Mouse (Mus musculus): Measurements from ENCODE around the gene Tfdp1.
A peak's percentile ranks its signal among the peaks of the same experiment; 100 is the strongest.

The Tfdp1 gene

GRCm38 (mm10) chr8:13352601-13353000, 14.1 kb downstream of the Tfdp1 start:
- no peak for DNase-seq (ENCODE audit: low read depth, low spot score)

GRCm38 (mm10) chr8:13353155-13353833, 14.7 kb downstream of the Tfdp1 start:
- no peak for DNase-seq (ENCODE audit: low read depth, low spot score)

DNA sequence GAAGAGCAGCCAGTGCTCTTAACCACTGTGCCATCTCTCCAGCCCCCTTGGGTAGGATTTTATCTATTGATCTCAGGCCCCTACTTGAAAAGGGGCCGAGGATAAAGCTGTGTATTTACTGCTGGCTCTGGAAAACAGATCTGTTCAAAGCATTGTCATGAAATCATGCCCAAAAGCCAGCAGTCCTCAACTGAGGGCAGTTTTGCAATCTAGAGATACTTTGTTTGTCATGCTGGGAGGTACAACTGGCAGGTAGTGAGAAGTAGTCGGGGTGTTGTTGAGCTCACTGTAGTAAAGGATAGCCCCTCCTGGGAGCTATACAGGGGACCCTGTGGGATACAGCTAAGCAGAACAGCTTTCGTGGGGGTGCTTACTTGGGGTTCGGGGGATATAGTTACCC, 15.3 kb downstream of the Tfdp1 start:
- no peak for DNase-seq (ENCODE audit: low read depth, low spot score)

- no peak for DNase-seq (ENCODE audit: low read depth, low spot score)
Measured at GRCm38 (mm10) chr8:13356221-13356620, 17.7 kb downstream of the Tfdp1 start.

DNA sequence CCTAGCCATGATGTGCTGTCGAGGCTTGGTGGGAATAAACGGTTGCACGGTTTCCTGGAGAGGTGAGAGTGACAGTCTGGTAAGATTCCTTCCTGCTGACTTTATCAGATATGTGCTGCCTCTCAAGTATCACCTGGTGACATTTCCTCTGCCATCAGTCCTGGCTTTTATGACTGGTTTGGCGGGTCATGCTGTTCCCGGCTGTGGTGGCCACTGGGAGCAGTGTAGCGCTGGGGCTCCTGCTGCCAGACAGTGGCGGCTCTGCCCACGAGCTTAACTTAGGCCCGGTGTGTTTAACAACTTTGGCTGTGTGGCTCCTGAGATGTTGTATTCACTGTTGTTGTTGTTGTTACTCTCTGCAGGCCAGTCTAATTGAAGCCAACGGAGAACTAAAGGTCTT, 18.1 kb downstream of the Tfdp1 start:
- DNase-seq (ENCODE audit: low read depth, low spot score) = no peak

- no peak for DNase-seq (ENCODE audit: low read depth, low spot score)
Measured at GRCm38 (mm10) chr8:13360213-13360612, 21.7 kb downstream of the Tfdp1 start.

GRCm38 (mm10) chr8:13361865-13362264, 23.3 kb downstream of the Tfdp1 start:
- DNase-seq (ENCODE audit: low read depth, low spot score) = no peak

DNA sequence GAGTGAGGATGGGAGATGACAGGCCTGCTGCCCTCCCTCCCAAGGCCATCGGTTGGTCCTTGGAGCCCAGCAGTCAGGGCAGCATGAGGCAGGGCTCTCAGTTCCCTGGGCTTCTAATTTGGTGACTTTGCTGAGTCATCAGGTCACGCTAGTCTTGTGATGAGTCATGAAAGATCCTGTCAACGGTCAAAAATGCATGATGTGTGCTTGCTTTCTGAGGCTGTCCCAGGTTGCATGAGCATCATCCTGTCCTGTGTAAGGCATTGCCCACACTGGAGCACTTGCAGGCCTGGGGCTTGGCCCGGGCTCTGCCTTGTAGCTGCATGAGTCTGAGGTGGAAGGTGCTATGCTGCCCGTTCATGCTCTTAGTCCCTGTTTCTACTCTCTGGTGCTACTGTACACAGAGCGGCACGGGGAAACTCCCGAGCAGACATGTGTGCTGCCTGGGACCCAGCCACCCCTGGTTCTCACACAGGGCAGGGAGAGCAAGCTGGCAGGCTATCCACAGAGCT, 34.7 kb downstream of the Tfdp1 start:
- DNase-seq (ENCODE audit: low read depth, low spot score) = no peak

- DNase-seq (ENCODE audit: low read depth, low spot score) = no peak
Measured at GRCm38 (mm10) chr8:13381630-13382029, 43.1 kb downstream of the Tfdp1 start.

DNA sequence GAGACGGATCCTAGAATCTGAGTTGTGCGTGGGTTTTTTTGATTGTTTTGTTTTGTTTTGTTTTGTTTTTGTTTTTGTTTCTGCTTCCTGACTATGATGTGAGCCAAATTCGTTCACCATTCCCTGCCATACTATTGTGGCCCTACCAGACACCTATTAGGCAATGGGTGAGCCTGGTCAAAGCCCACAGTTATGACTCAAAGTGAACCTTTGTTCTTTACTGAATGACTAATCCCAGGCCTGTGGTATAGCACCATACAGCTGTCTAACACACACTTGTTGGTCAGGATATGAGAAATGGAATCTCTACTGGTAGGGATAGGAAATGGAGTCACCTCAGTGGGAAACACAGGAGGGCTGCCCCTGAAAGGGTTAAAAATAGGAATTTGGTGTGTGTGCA, 44.0 kb downstream of the Tfdp1 start:
- DNase-seq (ENCODE audit: low read depth, low spot score) = no peak

DNA sequence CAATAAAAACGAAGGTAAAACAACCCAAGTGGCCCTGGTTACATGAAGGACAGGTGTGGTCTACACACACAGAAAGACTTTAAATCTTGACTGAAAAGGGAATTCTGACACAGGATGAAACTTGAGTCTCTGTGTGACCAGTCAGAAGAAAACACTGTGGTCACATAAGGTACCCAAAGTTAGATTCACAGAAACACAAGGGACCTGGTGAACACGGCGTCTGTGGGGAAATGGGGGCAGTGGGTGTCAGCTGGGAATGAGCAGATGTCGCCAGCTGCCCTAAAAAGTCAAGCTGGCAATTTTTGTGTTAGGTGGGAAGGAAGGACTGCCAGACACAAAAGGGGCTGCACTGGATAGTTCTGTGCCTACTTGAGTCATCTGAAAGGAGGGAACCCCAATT, 44.4 kb downstream of the Tfdp1 start:
- DNase-seq (ENCODE audit: low read depth, low spot score) = no peak

DNA sequence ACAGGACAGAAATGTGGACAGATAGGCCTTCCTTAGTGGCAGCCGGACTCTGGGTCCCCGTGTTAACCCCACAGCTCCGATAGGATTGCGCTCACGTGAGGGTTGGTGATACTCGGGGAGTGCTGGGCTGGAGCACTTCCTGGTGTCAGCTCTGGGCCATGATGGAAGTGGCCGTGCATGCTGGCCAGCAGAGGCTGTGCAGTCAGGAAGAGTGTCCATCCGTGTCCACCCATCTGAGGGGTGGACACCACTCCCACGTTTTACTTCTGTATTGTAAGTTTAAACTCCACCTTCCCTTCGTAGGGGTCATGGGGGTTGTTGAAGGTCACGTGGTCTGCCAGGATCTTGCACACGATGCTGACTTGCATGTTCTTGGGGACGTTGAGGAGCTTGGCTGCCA, 47.8 kb downstream of the Tfdp1 start:
- no peak for DNase-seq (ENCODE audit: low read depth, low spot score)

DNA sequence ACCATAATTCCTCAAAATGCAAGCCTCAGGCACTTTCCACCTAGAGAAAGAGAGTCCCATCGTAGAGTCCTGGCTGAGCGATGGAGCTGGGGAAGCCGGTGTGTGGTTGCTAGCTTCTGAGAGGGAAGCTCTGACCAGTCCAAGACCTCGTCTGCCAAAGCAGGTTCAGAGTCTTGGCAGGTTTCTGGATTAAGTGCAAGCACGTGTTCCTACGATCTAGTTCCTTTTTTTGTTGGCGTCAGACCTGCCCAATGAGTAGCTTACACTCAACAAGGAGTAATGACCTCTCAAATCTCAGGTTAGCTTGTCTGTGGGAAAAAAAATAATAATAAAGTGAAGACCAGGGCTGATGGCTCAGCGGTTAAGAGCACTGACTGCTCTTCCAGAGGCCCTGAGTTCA, 49.2 kb downstream of the Tfdp1 start:
- no peak for DNase-seq (ENCODE audit: low read depth, low spot score)

DNA sequence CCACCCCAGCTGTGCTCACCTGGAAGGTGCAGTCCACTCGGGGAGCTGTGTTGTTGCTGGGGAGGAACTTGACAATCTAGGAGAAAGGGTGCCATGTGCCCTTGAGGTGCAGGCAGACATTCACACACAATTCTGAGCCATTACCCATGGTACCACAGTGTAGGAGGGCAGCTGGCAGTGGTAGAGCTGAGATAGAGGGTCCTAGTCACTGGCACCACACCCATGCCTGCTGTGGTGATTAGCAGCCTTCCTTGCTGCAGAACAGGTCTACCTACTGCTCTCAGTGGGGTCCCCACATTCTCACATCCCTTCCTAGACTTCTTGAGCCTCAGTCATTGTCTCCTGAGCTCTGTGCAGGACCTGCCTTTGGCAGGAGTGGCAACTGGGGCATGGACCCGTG, 50.2 kb downstream of the Tfdp1 start:
- no peak for DNase-seq (ENCODE audit: low read depth, low spot score)

- no peak for DNase-seq (ENCODE audit: low read depth, low spot score)
Measured at GRCm38 (mm10) chr8:13393869-13394268, 55.3 kb downstream of the Tfdp1 start.

- DNase-seq (ENCODE audit: low read depth, low spot score) = no peak
Measured at GRCm38 (mm10) chr8:13396725-13397124, 58.2 kb downstream of the Tfdp1 start, which contains the start of gene Atp4b. TSS of gene Atp4b (minus strand) at chr8:13396825.

- DNase-seq (ENCODE audit: low read depth, low spot score) = no peak
Measured at GRCm38 (mm10) chr8:13403517-13403916, 65.0 kb downstream of the Tfdp1 start.

DNA sequence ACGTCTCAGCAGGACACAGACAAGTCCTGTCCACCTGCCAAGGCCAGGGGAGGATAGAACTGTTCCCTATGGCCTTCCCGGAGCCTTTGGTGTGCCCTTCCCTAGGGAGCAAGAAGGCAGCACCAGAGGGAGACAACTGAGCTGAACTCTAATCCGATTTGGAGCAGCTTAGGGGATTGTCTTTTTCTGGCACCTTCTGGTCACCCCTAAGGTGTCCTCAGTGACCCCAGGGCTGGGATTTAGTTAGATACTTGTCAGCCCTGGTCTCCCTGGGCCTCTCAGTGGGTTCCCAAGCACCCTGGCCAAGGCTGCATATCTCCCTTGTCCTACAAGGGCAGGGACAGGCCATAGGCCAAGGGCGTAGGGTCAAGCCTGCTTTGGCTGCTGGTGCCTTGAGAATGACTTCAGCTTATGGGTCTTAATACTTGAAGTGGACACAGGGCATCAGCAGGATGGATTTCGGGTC, 66.1 kb downstream of the Tfdp1 start, which contains the start of gene Grk1:
TSS of gene Grk1 (plus strand) at position 416 of the 466 bp plus-strand sequence.
- peak; percentile 98 for DNase-seq (ENCODE audit: low read depth, low spot score)

DNA sequence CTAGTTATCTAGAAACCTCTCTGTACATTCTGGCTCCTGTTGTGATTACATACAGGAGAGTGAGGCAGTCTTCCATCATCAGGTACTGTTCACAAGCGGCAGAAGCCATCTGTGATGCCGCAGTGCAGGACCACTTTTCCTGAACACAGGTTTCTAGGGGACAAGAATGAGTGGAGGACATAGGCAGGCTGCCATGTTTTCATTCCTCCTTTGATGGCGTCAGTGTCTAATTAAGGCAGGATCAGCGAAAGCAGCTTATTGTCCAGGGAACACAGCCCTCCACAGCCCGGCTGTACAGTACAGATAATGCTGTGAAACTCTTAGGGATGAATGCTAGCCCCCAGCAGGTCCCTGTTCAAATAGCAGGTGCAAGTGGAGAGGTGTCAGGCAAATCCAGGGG, 67.5 kb downstream of the Tfdp1 start:
- DNase-seq (ENCODE audit: low read depth, low spot score) = peak; percentile 76

DNA sequence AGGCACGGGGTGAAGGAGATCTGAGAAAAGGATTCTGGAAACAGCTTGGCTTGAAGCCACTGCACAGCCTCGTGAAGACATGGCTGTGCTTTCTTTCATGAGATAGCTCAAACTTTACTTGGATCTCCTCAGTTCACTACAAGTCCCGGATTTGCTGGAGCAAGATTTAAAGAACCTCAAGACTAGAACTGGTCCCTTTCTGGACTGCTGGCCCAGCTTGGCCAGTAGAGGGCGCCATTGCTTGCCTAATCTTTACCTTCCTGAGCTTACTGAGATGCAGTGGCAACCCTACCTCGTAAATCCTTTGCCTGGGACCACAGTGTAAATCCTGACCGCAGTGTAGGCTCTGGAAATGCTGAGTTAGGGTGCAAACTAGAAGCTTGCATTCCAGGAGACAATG, 73.0 kb downstream of the Tfdp1 start:
- peak; percentile 66 for DNase-seq (ENCODE audit: low read depth, low spot score)

- no peak for DNase-seq (ENCODE audit: low read depth, low spot score)
Measured at GRCm38 (mm10) chr8:13412891-13413558, 74.5 kb downstream of the Tfdp1 start.

DNA sequence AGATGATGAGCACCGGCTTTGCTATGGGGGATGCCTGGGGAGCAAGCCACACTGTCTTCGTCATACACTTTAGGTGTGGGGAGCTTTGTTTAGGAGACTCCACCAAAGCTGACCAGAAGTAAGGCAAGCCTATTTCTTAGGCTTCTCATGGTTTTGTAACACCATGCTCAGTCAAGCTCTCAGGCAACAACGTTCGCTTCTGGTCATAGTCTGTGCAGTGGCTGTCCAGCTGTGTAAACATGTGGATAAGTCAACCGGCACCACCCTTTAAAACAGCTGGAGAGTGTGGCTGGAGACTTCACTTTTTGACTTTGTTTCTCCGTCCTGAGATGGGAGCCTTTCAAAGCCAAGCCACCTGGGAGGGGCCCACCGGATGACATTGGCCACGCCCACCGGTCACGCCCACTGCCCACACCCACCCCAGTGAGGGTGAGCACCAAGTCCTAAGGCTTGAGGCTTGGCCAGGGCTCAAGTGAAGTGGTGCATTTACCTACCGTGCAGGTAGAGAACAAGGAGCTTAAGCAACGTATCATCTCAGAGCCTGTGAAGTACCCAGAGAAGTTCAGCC, 75.4 kb downstream of the Tfdp1 start:
- no peak for DNase-seq (ENCODE audit: low read depth, low spot score)

GRCm38 (mm10) chr8:13415879-13416278, 77.3 kb downstream of the Tfdp1 start:
- no peak for DNase-seq (ENCODE audit: low read depth, low spot score)

Data from retina, adult 2 months (tissue).